22 mouse cellular contexts compared by ENCODE assay signal in the genomic region with DNA sequence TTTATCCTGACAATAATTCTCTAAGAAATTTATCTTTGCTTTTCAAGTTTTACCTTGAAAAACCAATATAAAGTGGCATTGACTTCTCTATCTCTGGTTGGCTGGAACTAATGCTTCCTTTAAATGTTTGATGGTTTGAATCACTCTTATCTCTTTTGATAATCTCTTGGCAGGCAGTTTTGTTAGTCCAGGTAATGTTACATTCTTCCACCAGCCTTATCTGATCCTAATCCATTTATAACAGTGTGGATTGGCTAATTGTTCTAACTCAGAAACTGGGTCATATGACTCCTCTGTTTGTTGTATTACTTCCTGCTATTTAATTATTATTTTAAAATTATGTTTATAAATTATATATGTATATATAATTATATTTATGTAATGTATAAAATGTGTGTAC.
"Had no signal": no experiment of that assay in that cellular context is flagged by ENCODE, and none has a peak within 500 bp of the region (broad histone marks: within the 10 kb centered on the region; RNA-seq: fewer than 3 reads in every experiment).

No protein-coding gene starts in this region.

- DNase-seq: liver, postnatal 0 days; lung, adult 2 months; lung, postnatal 14 days; lung, postnatal 36 days; retina, postnatal 1 day; right cerebral cortex, adult 18-20 months; right cerebral cortex, postnatal 25 days; right cerebral cortex, postnatal 4 days; spleen, adult 18-20 months; thymus, adult 18-20 months; thymus, postnatal 14 days; thymus, postnatal 36 days had no signal

- H3K4me3 ChIP-seq: lung, embryonic 15.5 days; megakaryocyte, embryonic 14.5 days; midbrain, embryonic 13.5 days; myocyte; neural tube, embryonic 13.5 days; neural tube, embryonic 15.5 days had no signal

- H3K4me2 ChIP-seq: lung, embryonic 15.5 days; midbrain, embryonic 11.5 days; midbrain, embryonic 13.5 days; neural tube, embryonic 13.5 days; neural tube, embryonic 15.5 days had no signal

- H3K9me3 ChIP-seq: lung, embryonic 15.5 days; megakaryocyte, embryonic 14.5 days; midbrain, embryonic 13.5 days; neural tube, embryonic 13.5 days; neural tube, embryonic 15.5 days had no signal

- ATAC-seq: liver, postnatal 0 days; lung, postnatal 0 days; midbrain, embryonic 13.5 days; midbrain, embryonic 16.5 days had no signal

- H3K36me3 ChIP-seq: lung, embryonic 15.5 days; midbrain, embryonic 13.5 days; neural tube, embryonic 13.5 days; neural tube, embryonic 15.5 days had no signal

- H3K27ac ChIP-seq: lung, embryonic 15.5 days; macrophage; midbrain, embryonic 13.5 days; neural tube, embryonic 13.5 days; neural tube, embryonic 15.5 days had no signal

- H3K27me3 ChIP-seq: lung, embryonic 15.5 days; megakaryocyte, embryonic 14.5 days; midbrain, embryonic 13.5 days; neural tube, embryonic 13.5 days; neural tube, embryonic 15.5 days had no signal

- H3K4me1 ChIP-seq: lung, embryonic 15.5 days; midbrain, embryonic 13.5 days; neural tube, embryonic 13.5 days; neural tube, embryonic 15.5 days had no signal

- H3K9ac ChIP-seq: liver, postnatal 0 days; lung, embryonic 15.5 days; midbrain, embryonic 13.5 days; neural tube, embryonic 13.5 days; neural tube, embryonic 15.5 days had no signal
